Mouse (Mus musculus) cerebellum, postnatal 4 days (tissue): ENCODE results near the gene Vwa8.
"Not testable (repeated sequence)": the region's sequence is repeated elsewhere in the genome, so short reads cannot be mapped to it uniquely, and the experiment has no call there.

Experiments
- DNase-seq, 2 experiments: peaks; one replicate each; pipeline ENCODE4 v3.0.0; 2022; ENCODE audit warnings: low spot score in 2 of 2, mixed read lengths in 1 of 2

Vwa8 gene

GRCm38 (mm10) chr14:78984296-78984695 lies 135.4 kb downstream of the Vwa8 start:
- DNase-seq: no peak

- DNase-seq: no peak
Measured at GRCm38 (mm10) chr14:78987543-78987942, 138.7 kb downstream of the Vwa8 start.

- DNase-seq: no peak
Measured at GRCm38 (mm10) chr14:78992456-78992855, 143.6 kb downstream of the Vwa8 start.

- no peak for DNase-seq
Measured at GRCm38 (mm10) chr14:78993515-78993914, 144.7 kb downstream of the Vwa8 start.

- no peak for DNase-seq
Measured at GRCm38 (mm10) chr14:78996359-78996758, 147.5 kb downstream of the Vwa8 start.

- peak in 1 of 2 experiments; percentile 41 for DNase-seq
Measured at GRCm38 (mm10) chr14:79003576-79003975, 154.7 kb downstream of the Vwa8 start.

DNA sequence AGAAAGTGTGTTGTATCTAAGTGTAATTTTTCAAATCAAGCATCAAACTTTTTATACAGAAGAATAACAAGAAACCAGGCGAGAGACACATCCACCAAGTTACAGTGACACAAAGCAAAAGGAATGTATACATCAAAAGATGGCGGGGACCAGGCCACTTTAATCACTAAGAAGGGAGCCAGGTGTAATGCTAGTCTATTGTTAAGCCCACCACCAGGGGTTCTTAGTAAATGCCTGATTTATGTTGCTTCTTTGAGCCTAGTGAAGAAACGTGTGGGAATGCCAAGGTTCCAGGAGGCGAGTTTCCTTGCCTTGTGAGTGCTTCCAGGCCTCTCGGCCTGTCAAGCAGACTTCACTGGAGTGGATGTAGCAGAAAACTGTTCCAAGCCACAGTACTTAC lies 168.9 kb downstream of the Vwa8 start:
- not testable (repeated sequence) for DNase-seq

DNA sequence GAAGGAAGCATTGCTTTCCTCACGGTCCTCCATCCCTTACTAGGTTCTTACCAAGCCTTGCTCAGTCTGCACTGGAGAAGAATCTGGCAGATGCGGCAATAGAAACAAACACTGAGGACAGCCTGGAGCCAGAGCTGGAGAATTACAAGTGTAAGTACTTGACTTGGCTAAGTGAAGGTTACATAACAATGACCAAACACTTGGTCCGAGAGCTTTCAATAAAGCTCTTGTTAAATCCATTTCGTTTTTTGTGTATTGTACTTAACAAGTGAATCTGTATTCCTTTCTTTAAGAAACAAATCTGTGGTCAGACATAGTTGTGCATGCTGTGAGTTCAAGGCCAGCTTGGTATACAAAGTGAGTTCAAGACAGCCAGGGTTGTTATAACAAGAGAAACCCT lies 169.7 kb downstream of the Vwa8 start:
- no peak for DNase-seq

- DNase-seq: no peak
Measured at GRCm38 (mm10) chr14:79021725-79022124, 172.9 kb downstream of the Vwa8 start.

DNA sequence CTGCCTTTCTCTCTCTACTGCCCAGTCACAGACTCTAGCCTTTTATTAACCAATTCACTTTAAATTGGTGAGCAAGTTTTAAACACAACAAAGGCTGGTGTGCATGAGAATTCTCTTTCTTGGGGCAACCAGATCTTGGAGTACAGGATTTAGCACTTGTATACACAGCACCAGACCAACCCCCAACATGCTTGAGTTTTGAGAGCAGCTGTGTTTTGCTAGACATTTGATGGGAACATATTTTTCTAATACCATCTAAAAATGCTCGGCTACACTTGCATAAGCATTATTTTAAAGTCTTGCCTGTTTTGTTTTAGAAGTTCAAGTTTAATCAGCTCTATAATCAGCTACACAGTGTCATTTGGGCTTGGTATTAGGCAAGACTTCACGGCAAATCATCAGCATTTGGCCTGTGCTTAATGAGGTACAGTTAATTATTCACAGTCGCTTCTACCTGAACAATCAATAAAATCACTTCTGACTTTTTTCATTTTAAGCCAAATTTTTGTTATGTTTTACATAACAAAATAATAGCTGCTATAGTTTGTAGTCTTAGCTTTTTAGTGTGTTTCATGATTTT lies 180.2 kb downstream of the Vwa8 start:
- DNase-seq: no peak

- DNase-seq: no peak
Measured at GRCm38 (mm10) chr14:79030715-79031114, 181.9 kb downstream of the Vwa8 start.

DNA sequence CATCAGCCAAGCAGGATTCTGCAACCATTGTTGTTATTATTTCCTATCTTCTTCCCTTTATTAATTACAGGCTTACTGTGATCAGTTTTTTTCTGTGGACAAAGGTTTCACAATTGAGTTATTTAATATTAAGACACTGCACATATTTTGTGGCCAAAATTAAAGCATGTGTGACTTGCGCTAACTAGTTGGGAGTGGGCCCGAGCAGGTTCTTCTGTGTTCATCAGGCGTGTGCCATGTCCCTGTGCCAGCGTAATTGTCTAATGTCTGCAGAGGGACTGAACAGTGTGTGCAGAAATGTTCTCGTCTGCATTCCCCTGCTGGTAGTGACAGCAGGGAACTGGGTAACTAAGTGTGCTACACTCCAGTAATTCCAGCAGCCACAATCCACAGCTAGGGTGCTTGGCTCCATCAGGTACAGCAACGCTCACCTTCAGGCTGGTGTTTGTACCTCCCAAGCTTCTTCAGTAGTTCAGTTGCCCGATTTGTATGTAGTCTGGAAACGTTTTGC lies 182.4 kb downstream of the Vwa8 start:
- no peak for DNase-seq

- no peak for DNase-seq
Measured at GRCm38 (mm10) chr14:79033396-79033795, 184.5 kb downstream of the Vwa8 start.

GRCm38 (mm10) chr14:79034511-79034913 lies 185.7 kb downstream of the Vwa8 start:
- DNase-seq: no peak

DNA sequence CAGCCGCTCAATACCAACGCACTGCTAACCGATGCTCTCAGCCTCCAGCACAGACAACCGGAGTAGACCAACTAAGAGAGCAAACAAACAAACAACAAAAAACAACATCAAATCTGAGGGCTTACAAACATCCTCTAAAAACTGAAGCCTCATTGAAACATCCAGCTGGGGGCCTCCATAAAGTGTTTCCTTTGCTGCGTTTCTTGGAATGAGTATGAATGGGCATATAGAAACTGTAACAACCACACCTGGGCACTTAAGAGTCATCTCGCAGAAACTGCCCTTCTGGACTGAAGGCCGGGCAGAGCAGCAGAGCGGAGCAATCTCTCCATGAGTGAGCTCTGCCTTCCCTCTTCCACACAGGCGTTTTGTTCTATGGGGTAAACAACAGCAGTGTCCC lies 186.7 kb downstream of the Vwa8 start:
- no peak for DNase-seq

- DNase-seq: no peak
Measured at GRCm38 (mm10) chr14:79047186-79047585, 198.3 kb downstream of the Vwa8 start.

DNA sequence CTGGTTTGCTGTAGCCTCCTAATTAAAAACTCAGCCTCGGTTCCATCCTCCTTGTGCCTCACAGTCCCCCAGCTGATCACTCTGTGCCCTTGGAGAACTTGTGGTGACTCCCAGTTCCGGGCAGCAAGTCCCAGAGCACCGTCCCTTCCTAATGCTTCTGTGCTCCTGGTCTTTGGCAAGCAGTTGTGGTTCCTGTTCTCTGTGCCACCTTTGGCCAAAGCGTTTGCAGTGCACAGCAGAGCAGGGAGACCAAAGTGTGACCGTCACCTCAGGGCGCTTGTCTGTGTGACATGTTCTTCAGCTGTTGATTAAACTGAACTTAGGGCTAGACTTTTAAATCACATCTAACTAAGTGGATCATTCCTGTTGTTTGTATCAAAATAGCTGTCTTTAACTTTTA lies 199.1 kb downstream of the Vwa8 start:
- no peak for DNase-seq

GRCm38 (mm10) chr14:79049544-79049943 lies 200.7 kb downstream of the Vwa8 start:
- no peak for DNase-seq

DNA sequence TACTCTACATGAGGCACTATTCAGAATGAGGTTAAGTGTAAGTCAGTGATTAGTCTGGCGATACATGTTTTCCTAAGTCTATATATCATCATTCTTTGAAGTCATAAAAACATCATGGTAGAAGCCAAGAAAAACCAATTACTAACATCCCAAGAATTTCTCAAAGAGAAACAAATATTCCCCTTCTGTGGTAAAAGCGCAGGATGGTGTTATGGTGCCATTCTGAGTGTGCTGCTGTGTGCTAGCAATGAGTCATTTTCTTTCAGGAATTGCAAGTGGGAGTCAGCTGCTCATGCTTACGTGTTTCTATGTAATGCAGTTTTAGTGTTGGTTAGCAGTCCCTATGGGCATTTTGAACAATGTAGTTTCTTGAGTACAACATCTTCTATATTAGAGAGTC lies 216.8 kb downstream of the Vwa8 start:
- DNase-seq: no peak

DNA sequence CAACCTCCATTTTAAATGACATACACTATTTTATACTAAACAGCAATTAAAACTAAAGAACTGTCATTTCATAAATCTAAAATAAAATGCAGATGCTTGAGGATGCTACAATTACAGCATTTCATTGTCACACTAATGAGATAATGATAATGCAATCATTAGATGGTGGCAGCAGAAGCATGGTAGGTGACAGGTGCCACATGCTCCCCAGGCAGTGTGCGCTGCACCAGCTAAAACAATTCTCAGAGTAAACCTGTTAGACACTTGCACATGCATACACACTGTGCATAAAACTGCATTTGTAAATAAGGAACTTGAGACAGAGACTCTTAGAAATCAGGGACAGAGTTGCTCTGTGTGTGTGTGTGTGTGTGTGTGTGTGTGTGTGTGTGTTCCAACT lies 220.7 kb downstream of the Vwa8 start:
- DNase-seq: no peak

DNA sequence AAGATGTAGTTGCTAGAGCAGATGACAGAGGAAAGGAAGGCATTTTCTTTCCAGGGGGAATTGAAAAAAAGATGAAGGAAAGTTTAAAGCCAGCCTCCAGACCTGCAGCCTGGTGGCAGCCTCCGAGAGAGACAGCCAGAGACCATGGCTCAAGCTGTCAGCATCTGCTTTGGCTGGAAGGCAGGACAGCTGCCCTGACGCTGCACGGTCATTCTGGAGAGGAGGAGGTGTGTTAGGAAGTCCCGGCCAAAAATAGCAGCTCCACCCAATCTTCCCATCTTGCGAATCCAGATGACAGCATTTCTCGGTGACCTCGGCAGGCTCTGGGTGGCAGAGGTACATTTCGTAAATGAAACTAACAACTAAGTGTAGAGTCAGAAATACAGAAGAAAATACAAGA lies 225.9 kb downstream of the Vwa8 start:
- DNase-seq: no peak

GRCm38 (mm10) chr14:79076560-79077300 lies 227.9 kb downstream of the Vwa8 start:
- DNase-seq: no peak

GRCm38 (mm10) chr14:79083573-79083972 lies 234.7 kb downstream of the Vwa8 start:
- no peak for DNase-seq
